Mouse (Mus musculus): ENCODE measurements at regions not wholly inside any gene's neighbourhood (a gene's known extent, or its start where the extent isn't known, plus 50 kb on each side); places are given as distances from the start of the nearest gene placed in this dataset.
A peak's percentile ranks its signal among the peaks of the same experiment; 100 is the strongest.

DNA sequence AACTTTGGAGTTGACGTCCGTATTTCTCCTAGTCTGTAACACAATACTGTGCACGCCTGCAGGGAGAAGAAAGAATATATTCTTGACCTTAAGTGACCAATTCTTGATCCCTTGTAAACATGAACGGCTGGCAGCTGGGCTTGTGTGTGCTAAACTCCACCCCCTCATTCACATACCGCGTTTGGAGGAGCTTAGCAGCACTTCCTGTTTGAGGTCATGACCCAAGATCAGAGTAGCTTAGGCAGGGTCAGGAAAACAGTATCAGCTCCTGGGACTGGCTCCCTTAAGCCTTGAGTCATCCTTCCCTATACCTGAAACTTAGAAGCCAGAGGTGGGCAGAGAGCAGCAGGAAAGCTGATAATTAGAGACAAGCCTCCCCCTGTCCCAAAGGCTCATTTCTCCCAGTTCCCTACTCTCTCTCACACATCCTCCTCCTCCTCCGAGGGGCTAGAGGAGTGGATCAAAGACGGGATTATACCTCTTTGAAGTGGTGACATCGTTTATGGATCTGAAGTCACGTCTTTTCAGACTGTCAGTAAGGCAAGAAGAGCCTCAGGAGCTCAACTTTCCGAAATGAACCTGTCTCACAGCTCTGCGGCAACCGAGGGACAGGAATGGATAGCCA, 127.3 kb upstream of the Zfand5 start:
- no peak for DNase-seq

DNA sequence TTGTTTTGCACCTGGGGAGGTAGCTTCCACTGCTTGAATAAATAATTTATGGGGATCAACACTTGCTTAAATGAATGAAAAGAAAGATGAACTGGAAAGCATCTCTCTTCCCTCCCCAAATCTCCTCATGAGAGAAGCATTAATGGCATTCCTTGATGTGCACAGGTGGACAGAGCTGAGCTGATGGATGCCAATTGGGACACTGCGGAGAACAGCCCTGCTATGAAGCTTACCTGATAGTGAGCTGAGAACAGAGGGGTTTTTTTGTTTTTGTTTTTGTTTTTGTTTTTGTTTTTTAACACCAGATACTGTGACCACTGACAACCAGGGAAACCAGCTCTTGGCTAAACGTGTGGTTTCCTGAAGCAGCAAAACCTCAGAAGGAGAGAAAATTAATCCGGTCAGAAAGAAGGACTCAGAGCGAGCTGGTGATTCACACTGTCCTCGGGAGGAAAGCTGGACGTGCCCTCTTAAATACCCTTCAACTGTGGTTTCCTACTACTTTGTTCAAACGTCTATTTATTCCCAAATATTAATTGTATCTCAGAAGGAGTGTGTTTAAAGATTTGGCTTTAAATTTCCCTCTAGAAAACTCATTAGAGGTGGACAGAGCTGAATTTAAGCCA, 128.0 kb upstream of the Zfand5 start:
- DNase-seq = no peak

GRCm38 (mm10) chr19:21140456-21140855, 131.6 kb upstream of the Zfand5 start:
- DNase-seq = no peak

DNA sequence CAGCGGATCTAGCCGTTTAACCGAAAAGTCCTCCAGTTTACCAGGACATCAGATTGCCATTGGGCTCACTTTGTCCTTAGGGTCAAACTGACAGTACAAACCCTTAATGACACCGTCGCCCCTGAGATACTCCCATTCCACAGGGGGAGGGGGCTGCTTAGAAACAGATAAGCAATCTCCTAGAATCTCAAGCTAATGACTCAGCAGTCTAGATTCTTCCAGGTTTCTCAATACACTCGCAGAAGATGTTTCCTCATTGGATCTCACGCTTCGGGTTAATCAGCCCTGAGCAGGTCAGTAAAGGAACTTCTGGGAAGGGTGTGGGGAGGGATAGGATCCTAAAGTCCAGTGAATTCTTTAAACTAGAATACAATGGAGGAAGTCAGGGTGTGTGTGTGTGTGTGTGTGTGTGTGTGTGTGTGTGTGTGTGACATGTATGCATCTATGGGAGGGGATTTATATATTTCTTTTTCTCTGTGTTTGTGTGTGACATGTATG, 133.0 kb upstream of the Zfand5 start:
- DNase-seq = no peak

GRCm38 (mm10) chr19:21136756-21137155, 135.3 kb upstream of the Zfand5 start:
- DNase-seq = peak; percentile 49

- no peak for DNase-seq
Observed at GRCm38 (mm10) chr19:21135998-21136380, 136.1 kb upstream of the Zfand5 start.

GRCm38 (mm10) chr19:21135297-21135997, 136.6 kb upstream of the Zfand5 start:
- peak; percentile 77 for DNase-seq

DNA sequence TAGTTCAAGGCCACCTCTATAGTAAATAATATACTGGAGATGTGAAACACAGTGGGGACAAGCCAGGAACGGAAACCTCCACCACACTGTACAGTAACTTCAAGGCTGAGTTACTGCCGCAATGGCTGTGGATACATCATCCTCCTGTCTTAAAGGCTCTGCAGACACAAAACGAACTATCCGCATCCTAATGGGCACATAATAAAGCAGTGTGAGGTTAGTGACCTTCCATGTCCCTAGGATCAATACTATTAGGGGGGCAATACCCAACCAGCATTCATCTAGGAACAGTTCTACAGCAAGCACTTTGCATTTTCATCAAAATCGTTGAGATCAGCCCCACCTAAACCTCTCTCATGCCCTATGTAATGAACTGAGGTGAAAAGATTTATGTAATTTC, 142.4 kb upstream of the Zfand5 start:
- DNase-seq = no peak

GRCm38 (mm10) chr19:21127079-21127745, 144.9 kb upstream of the Zfand5 start:
- DNase-seq = no peak

DNA sequence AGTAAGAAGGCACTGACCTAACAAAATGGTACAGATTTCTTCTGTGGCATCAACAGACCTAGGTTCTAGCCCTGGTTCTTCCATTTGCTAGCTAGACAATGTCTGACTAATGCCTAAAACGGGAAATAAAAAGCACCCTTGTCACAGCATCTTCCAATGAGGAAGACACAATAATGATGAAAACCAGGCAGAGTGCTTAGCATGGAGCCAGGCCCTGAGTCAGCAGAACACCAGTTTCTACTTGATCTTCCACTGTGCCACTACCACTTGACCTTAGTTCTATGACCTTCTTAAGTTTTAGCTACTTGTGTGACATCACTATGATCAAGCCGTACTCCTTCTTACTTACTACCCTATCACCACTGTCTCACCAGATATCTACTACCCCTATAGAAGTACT, 145.4 kb upstream of the Zfand5 start:
- DNase-seq = no peak

GRCm38 (mm10) chr19:21119477-21119876, 152.6 kb upstream of the Zfand5 start:
- DNase-seq = no peak

GRCm38 (mm10) chr19:21118782-21119181, 153.3 kb upstream of the Zfand5 start:
- no peak for DNase-seq

- no peak for DNase-seq
Observed at GRCm38 (mm10) chr19:21115693-21116092, 156.4 kb upstream of the Zfand5 start.

GRCm38 (mm10) chr19:21111836-21112235, 157.8 kb upstream of the Tmc1 start:
- DNase-seq = no peak

DNA sequence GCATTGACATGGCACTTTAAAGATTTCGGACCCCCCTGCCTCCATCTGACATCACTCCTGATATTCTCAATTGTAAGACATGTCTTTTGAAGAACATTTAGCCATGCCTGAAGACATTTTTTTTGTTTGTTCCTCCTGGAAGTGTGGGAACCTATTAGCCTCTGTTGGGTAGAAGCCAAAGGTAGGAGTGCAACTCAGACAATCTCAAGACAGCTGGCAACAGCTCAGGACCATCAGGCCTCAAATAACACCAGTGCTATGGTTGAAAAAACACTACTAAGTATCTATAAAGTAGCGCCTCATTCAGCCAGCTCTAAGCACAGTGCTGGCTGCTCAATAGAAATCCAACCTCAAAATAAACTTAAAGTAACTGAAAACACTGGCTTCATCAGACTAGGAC, 154.3 kb upstream of the Tmc1 start:
- no peak for DNase-seq

DNA sequence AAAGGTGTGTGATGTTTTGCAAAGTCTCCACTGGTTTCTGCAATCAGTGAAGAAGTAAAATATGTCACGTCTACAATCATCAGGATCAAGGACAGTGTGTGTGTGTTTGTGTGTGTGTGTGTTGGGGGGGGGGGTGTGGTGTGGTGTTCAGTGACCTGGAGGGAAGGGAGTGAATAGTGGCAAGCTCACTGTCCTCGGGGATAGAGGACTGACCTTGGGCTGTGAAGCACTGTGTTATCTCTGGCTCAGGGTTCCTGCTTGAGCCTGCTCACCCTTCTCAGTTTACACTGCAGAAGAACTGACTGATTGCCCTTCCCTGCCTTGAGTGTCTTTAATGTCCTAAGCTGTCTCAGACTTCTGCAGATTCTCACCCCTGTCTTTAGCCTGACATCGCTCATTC, 153.7 kb upstream of the Tmc1 start:
- no peak for DNase-seq

- no peak for DNase-seq
Observed at GRCm38 (mm10) chr19:21107275-21107674, 153.3 kb upstream of the Tmc1 start.

DNA sequence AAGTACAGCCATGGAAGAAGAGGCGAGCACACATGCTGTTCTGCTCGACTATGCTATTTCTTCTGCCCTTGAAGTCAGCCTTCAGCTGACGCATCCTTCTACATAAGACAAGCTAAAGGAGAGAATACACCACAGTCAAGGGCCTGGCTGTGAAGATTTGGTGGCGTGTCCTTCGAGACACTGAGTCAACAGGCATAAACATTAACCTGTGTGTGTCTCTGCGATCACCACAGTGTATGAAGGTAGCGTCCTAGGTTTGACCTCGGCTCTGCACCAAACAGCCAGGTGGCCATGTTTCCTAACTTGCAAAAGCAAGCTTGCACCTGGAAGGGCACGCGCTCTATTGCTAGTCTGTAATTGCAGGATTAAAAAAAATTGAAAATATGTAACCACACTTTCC, 152.8 kb upstream of the Tmc1 start:
- no peak for DNase-seq

- DNase-seq = no peak
Observed at GRCm38 (mm10) chr19:21106241-21106669, 152.3 kb upstream of the Tmc1 start.

DNA sequence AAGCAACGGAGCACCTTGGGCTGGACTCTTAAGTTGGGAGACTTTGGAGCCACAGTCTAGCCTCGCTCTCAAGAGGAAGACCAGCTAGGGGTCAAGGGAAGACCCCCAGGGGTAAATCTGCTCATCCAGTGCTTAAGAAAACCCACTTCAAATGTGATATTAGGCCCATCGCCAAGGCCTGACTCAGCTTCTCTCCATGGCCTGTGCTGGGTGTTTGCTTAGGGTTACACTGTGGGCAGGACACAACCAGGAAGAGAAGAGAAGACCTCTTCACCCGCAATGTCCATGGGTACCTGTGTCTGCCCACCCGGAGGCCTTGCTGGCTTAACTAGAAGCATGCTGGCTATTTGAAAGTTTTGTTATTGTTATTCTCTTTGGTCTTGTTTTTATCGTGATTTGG, 151.0 kb upstream of the Tmc1 start:
- no peak for DNase-seq

DNA sequence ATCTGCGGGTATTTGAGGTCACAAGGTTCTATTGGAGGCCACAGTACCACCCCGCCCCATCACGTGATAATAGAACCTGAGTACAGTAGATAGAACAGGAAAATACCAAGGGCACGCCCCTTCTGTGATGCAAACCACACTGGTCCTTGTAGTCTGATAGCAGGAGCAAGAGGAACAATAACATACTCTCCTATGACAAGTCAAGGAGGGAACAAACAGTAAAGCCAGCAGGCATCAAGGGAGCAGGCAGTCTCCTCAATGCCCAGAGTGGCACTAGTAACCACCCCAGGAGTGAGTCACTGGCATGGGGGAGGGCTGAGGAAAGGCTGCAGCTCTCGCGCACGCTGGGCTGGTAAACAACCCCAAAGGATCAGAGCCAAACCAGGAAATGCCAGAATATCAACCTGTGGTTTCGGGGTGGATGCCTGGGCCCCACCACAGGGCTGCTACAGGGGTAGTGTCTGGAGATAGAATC, 150.5 kb upstream of the Tmc1 start:
- no peak for DNase-seq

DNA sequence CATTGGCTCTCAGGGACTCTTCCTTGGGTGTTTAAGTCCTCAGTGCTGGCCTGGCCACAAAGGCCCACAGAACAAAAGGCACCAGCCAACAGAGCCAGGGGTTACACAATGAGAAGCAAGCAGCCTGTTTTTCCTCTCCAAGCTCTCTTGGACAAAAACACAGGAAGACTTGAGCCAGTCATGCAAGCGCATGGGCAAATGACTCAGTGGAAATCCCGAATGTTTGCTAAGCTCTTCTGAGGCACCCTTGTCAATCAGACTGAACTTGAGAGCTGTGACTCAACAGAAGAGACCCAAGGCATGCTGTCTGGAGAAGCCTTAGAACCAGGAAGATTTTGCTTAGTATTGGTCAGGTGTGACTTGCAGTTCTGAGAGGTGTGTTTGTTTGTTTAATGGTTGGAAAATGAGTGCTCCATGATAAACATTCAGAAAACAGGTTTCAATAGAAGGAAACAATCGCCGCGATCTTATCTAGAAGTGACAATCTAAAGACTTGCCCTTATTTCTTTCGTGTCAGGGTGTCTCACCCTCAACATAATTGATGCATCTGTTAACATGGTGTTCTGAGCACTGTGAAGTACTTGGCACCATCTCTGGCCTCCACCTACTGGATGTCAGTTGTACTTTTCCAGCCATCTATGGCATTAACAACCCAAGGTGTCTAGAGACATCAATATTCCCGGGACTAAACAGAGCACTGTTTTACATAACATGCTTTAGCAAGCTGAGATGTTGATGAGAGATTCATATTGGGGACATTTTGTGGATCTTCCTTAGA, 124.0 kb upstream of the Tmc1 start:
- no peak for DNase-seq

DNA sequence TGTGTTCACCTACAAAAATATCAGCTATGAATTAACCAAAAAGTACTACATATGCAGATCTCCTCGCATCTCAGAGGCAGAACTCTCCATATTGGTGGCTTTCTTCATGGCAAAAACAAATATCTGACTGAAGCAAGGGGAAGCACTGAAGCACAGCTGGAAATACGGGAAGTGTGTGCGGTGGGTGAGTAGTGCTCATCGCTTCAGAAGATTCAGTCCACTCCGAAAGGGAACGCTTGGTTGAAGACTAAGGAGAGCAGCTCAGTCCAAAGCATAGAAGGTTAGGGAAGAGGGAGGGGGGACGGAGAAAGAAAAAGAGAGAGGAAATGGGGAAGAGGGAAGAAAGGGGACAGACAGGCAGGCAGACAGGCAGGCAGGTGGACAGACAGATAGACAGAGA, 114.4 kb upstream of the Tmc1 start:
- DNase-seq = no peak

Measured in cerebellum, adult 8-10 months (tissue).